Mouse (Mus musculus) kidney, embryonic 15.5 days (tissue): ENCODE measurements around the gene 5730522E02Rik. TPM values are rescaled to one million over a fixed set of nuclear protein-coding genes. Genes with fewer than 3 reads are reported as not detected.

Experiments used
- ATAC-seq: fragments of 200-750 bp; cut with Nextera tagmentation; replicated peaks from 2 replicates; pipeline ENCODE4 v1.8.0; 2017; ENCODE audit warnings: moderate TSS enrichment; ENCODE audit not compliant: low FRiP score
- H3K27ac ChIP-seq: fragments of 300-500 bp; sonication (generic); 2 replicates; pipeline ENCODE4 v1.5.1; 2015; ENCODE audit warnings: mild to moderate bottlenecking, inconsistent platforms
- H3K27me3 ChIP-seq: fragments of 300-500 bp; sonication (generic); 2 replicates; pipeline ENCODE4 v1.6.1; 2015; ENCODE audit warnings: inconsistent platforms
- H3K36me3 ChIP-seq: fragments of 300-500 bp; sonication (generic); 2 replicates; pipeline ENCODE4 v1.6.1; 2015; ENCODE audit warnings: inconsistent platforms
- H3K4me1 ChIP-seq: fragments of 300-500 bp; sonication (generic); 2 replicates; pipeline ENCODE4 v1.6.1; 2015; ENCODE audit warnings: inconsistent platforms
- H3K4me2 ChIP-seq: fragments of 300-500 bp; sonication (generic); 2 replicates; pipeline ENCODE4 v1.6.1; 2015; ENCODE audit warnings: moderate library complexity, mild to moderate bottlenecking, inconsistent platforms
- H3K4me3 ChIP-seq: fragments of 300-500 bp; sonication (generic); replicated peaks from 2 replicates; pipeline ENCODE4 v1.5.1; 2015; ENCODE audit warnings: mild to moderate bottlenecking, inconsistent platforms
- H3K9ac ChIP-seq: fragments of 300-500 bp; sonication (generic); 2 replicates; pipeline ENCODE4 v1.6.1; 2015; ENCODE audit warnings: mild to moderate bottlenecking, inconsistent platforms
- H3K9me3 ChIP-seq: fragments of 300-500 bp; sonication (generic); replicated peaks from 2 replicates; pipeline ENCODE4 v1.6.1; 2016; ENCODE audit warnings: inconsistent platforms
- WGBS: fragments of 180-500 bp; shearing (Covaris S2); methylation state at CpG from one replicate; pipeline ENCODE4 v1.1.7; 2015; ENCODE audit warnings: mixed read lengths; 5-methylcytosine and 5-hydroxymethylcytosine counted together
- polyA plus RNA-seq: library from polyadenylated mRNA; unstranded; fragments of >200 nt; fragmentation: Nextera tagmentation; extraction: Ambion mirVana; gene quantifications from 2 replicates; pipeline ENCODE4 v1.2.1, GENCODE M21; 2015

The 5730522E02Rik gene
- polyA plus RNA-seq, 1 experiment from 2014 or later, result 3.0 TPM

DNA sequence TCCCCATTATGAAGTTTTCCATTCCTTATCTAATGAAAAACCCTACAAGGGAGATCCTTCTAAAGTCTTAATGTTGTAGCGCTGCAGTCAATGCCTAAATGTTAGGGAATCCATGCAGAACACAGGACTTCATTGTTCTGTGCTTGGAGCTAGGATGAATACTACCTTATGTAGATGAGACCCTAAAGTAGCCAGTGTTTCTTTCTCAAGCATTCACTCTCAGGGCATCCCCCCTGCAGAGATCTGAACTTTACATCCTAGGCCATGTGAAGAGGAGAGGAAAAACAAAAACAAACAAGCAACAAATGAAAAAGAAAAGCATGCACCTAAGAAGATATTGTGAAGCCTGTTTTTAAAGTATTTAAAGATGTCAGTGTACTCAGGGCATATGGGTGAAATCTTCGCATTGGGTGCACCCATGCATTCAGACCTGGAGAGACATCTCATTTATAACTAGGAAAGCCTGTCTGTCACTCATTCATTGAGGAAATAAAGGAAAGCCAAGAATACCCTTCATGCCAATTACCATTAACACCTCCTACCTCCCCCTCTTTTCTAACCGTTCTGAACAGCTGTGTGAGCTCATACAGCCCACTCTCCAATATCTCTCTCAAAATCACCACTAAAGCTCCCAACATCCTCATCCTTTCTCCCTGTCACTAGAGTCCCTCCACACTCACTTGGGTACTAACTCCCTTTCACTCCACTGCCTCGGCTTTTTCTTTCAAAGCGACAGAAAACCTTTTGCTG is 442.8 kb downstream of the 5730522E02Rik start:
- no peak for ATAC-seq
- Histone ChIP-seq H3K4me1 (no peaks in the 10 kb centered on the region), H3K27ac (no peak overlapping the region), H3K4me3 (no peak overlapping the region), H3K9me3 (no peaks in the 10 kb centered on the region), H3K27me3 (no peaks in the 10 kb centered on the region), H3K4me2 (no peak overlapping the region), H3K36me3 (no peaks in the 10 kb centered on the region), H3K9ac (no peak overlapping the region)
- WGBS, result 55% methylated on average over 5 of the region's 5 CpGs

DNA sequence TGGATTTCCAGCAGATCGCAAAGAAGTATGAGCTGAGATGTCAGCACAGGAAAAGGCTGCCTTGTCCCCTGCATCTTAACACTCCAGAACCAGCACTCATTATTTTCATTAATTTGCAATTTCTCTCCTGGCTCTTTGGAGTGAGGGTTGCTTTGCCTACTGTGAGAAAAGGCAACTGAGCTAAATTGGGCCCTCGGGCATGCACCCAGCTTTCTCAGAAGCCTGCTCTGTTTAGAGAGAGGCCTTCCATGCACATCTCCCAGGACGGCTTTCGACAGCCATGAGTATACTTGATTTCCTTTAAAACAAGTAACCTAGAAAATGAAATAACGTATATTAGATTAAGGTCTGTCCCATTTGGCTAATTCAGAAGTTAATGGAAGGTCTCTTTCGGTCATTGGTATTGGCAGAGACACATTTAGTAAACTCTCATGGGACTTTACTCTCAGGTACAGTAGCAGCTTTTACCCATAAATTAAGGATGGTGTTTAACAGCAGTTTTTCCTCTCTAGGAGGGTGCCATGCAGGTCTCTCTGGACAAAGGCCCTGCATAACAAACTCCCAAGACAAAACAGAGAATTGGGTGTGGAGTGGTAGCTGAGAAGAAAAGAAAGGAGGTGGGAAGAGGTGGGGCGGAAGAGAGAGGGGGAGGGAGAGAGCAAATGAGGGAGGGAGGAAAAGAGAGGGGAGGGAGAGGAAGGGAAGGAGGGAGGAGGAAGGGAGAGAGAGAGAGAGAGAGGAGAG is 457.2 kb downstream of the 5730522E02Rik start:
- Histone ChIP-seq H3K9me3 (no peaks in the 10 kb centered on the region), H3K4me2 (no peak overlapping the region), H3K9ac (no peak overlapping the region), H3K27me3 (no peaks in the 10 kb centered on the region), H3K27ac (no peak overlapping the region), H3K36me3 (no peaks in the 10 kb centered on the region), H3K4me3 (no peak overlapping the region), H3K4me1 (no peaks in the 10 kb centered on the region)
- ATAC-seq, result no peak
- WGBS, result 79% methylated on average over 7 of the region's 7 CpGs

DNA sequence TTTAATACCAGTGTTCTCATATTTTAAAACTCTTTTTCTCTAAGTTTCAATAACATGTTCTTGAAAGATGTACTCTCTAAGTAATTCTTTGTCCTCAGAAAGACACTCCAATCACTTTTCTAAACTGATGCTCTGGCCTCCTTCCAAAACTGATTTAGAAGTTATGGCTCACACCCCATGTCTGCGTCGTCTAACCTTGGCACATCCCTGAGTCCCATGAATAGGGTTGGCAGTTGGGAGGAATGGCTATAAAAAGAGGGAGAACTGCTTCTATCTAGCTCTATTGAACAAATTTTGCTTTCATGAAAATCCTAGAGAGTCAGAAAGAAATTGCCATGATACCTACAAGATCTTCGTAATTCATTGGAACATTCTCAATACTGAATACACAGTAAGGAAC is 458.1 kb downstream of the 5730522E02Rik start:
- H3K27ac ChIP-seq, result no peak overlapping the region
- WGBS, result 92% methylated on average over 3 of the region's 3 CpGs
- no peaks in the 10 kb centered on the region for H3K27me3 ChIP-seq
- no peaks in the 10 kb centered on the region for H3K36me3 ChIP-seq
- no peak for ATAC-seq
- H3K4me3 ChIP-seq, result no peak overlapping the region
- H3K9ac ChIP-seq, result no peak overlapping the region
- no peak overlapping the region for H3K4me2 ChIP-seq
- H3K4me1 ChIP-seq, result no peaks in the 10 kb centered on the region
- no peaks in the 10 kb centered on the region for H3K9me3 ChIP-seq

DNA sequence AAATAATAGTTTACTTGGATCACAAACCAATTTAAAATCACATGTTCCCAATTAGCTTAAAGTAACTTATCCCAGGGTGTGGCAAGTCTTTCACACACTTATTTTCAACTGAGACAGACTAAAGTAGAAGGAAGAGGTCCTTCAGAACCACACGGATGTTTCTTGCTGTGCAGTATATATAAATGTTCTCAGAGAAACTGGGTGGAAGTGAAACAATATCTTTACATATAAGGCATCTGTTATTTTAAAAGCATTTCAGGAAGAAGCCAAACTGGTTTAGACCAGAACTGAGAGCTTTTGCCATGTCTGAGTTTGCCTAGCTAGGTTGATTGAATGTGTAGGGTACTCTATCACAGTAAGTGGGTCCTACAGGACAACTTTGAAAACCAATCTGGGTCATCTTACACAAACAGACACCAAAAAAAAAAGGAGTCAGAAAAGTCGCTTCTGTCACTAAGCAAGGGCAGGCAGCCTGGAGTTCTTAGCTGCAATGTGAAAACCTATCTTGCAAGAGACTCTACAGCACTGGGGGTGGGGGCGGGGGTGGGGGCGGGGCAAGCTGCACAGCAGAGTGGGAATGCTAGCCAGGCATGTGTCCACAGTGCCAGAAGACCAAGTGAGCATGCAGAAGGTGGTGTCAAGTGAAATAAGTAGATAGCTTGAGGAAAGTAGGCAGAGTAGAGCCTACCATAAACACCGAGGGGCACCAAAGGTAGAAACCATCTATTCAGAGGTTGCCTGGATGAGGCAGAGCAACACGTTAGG is 463.3 kb downstream of the 5730522E02Rik start:
- Histone ChIP-seq H3K4me1 (0 out of 2 replicates have a peak, but pooled peaks cover 2% of the 10 kb centered on the region), H3K36me3 (no peaks in the 10 kb centered on the region), H3K9ac (no peak overlapping the region), H3K9me3 (no peaks in the 10 kb centered on the region), H3K27ac (no peak overlapping the region), H3K4me2 (no peak overlapping the region), H3K4me3 (no peak overlapping the region), H3K27me3 (no peaks in the 10 kb centered on the region)
- peak; percentile 90 for ATAC-seq
- WGBS, result 40% methylated on average over 6 of the region's 6 CpGs

DNA sequence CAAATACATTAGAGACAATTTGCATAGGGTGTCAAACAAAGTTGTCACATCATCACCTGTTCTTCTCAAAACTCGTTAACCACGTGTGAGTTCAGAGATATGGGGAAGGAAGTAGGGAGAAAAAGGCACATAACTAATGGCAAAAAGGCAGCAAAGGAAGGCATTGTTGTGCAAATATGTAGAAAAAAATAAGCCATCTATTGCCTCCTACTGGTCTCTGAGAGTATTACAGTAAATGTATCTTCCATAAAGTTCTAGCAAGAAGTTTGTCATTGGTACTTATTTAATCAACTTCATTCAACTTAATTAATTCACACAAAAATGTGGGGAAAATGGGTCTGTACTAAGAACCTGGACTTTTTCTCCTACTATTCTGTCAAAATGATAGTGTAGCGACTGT is 466.9 kb downstream of the 5730522E02Rik start:
- no peak for ATAC-seq
- Histone ChIP-seq H3K36me3 (no peaks in the 10 kb centered on the region), H3K4me2 (no peak overlapping the region), H3K27ac (no peak overlapping the region), H3K4me3 (no peak overlapping the region), H3K9me3 (no peaks in the 10 kb centered on the region), H3K9ac (no peak overlapping the region), H3K27me3 (no peaks in the 10 kb centered on the region), H3K4me1 (0 out of 2 replicates have a peak, but pooled peaks cover 2% of the 10 kb centered on the region)
- 88% methylated on average over 3 of the region's 3 CpGs for whole genome bisulfite sequencing

DNA sequence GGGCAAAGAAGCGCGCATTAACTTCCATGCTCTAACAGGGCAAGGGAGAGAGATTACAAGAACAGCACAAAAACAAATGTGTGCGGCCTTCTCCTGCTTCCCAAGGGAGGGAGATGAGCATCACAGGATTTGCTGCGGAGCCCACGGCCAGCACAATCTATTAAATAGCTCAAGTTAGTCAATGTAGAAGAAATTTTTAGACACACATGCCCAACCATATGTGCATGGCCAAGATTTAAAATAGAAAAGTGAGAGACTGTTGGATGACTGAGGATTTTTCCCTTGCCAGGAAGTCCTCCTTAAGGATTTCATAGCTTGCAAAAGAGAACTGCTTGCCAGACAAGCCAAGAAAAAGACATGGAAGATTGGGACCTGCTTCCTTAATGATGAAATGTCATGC is 473.3 kb downstream of the 5730522E02Rik start:
- H3K27me3 ChIP-seq, result no peaks in the 10 kb centered on the region
- no peak overlapping the region for H3K4me3 ChIP-seq
- H3K27ac ChIP-seq, result no peak overlapping the region
- H3K9ac ChIP-seq, result no peak overlapping the region
- H3K4me2 ChIP-seq, result no peak overlapping the region
- H3K4me1 ChIP-seq, result no peaks in the 10 kb centered on the region
- no peaks in the 10 kb centered on the region for H3K36me3 ChIP-seq
- ATAC-seq, result no peak
- H3K9me3 ChIP-seq, result no peaks in the 10 kb centered on the region
- 90% methylated on average over 5 of the region's 5 CpGs for WGBS

DNA sequence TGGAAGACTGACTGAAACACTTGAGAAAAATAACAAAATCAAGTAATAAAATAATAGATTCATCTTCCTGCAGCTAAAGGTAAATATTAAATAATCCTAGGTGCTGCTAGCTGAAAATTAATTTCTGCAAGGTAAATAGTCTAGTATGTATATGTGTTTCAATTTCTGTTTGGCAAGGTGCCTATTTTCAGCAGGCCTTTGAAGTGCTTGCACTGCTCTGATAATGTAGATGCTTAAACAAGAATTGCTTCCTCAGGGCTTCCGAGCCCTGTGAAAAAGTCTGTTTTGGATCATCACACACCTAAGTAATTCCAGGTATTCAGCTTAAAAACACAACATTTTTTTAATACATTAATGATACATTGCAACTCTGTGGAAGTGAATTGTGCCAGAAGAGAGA is 481.1 kb downstream of the 5730522E02Rik start:
- no peak for ATAC-seq
- WGBS, result 60% methylated on average over 1 of the region's 1 CpGs
- Histone ChIP-seq H3K9me3 (no peaks in the 10 kb centered on the region), H3K27me3 (no peaks in the 10 kb centered on the region), H3K4me3 (no peak overlapping the region), H3K36me3 (no peaks in the 10 kb centered on the region), H3K4me2 (no peak overlapping the region), H3K27ac (no peak overlapping the region), H3K4me1 (no peaks in the 10 kb centered on the region), H3K9ac (no peak overlapping the region)

DNA sequence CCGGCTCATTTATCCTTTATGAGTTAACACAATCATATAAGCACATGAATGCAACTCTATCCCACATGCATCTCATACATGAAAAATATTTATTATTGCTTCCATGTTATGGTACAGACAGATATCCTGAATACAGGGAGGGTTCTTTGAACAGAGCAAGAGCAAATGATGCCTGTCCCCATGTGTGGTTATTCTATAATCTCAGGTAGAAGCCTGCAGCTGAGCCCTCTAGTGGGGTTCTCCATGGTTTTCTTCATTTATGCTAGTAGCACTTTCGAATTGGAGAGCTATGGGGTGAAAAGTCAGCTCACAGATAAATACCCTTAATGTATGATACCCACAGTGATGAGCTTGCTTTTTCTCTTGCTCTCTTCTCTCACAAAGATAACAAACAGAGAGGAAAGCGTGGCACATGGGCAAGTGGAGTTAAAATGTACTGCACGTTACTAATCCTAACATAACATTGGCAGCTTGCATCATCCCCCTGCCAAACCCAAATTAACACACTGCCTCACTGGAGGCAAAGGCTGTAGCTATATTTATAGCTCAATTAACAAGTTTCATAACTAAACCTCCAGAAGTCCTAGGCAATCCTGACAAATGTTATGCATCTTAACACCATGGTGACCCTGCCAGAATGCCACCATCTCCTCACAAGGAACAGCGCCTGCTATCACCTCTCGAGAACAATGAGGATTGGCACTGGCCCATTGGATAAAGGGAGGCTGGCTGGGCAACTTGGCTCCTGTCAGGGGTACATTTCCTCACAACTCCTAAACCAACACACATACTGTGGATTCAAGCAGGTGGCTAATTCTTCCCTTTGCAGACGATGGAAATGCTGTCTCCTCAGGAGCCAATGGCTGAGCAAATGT is 494.9 kb downstream of the 5730522E02Rik start:
- Histone ChIP-seq H3K9ac (no peak overlapping the region), H3K4me2 (no peak overlapping the region), H3K27ac (no peak overlapping the region), H3K9me3 (no peaks in the 10 kb centered on the region), H3K27me3 (no peaks in the 10 kb centered on the region), H3K36me3 (no peaks in the 10 kb centered on the region), H3K4me1 (no peaks in the 10 kb centered on the region), H3K4me3 (no peak overlapping the region)
- WGBS, result 83% methylated on average over 7 of the region's 7 CpGs
- ATAC-seq, result no peak

DNA sequence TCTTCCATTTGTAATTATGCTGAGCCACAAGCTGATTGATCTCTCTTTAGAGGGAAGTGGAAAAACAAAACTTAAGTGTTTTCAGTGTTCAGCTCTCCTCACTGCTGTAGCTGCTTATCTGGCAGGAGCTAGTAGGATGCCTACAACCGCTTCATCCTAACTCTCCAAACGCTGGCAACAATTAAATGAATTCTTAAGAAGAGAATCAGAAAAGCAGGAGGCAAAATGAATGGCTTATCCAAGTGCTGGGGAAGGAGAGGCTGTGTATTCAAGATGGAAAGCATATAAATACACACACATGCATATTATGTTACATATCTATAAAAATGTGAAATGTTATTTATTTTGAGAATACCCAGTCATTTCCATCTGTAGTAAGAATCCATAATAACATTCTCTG is 500.0 kb downstream of the 5730522E02Rik start:
- Histone ChIP-seq H3K27ac (no peak overlapping the region), H3K9ac (no peak overlapping the region), H3K36me3 (no peaks in the 10 kb centered on the region), H3K27me3 (no peaks in the 10 kb centered on the region), H3K4me1 (no peaks in the 10 kb centered on the region), H3K9me3 (no peaks in the 10 kb centered on the region), H3K4me2 (no peak overlapping the region), H3K4me3 (no peak overlapping the region)
- no peak for ATAC-seq
- WGBS, result 78% methylated on average over 2 of the region's 2 CpGs

DNA sequence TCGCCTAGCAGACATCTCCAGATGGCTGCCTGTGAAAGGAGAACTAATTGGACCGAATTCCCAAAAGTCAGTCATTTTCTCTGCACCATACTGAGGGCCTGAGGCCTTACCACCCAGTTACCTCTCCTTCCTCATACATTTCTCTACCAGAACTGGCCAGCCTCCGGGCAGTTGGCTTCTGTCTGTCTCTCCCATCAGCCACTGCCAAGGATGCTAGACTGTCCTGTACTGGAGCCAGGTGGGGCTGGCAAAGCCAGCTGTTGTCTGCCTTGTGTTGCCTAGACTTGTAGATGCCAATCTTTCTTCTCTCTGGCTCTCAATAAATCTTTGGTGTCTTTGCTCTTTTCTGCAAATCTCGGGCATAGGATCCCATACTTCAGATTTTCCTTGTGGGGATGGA is 500.7 kb downstream of the 5730522E02Rik start:
- Histone ChIP-seq H3K36me3 (no peaks in the 10 kb centered on the region), H3K4me1 (no peaks in the 10 kb centered on the region), H3K4me2 (no peak overlapping the region), H3K27me3 (no peaks in the 10 kb centered on the region), H3K27ac (no peak overlapping the region), H3K9ac (no peak overlapping the region), H3K9me3 (no peaks in the 10 kb centered on the region), H3K4me3 (no peak overlapping the region)
- ATAC-seq, result no peak
- 78% methylated on average over 4 of the region's 4 CpGs for WGBS

DNA sequence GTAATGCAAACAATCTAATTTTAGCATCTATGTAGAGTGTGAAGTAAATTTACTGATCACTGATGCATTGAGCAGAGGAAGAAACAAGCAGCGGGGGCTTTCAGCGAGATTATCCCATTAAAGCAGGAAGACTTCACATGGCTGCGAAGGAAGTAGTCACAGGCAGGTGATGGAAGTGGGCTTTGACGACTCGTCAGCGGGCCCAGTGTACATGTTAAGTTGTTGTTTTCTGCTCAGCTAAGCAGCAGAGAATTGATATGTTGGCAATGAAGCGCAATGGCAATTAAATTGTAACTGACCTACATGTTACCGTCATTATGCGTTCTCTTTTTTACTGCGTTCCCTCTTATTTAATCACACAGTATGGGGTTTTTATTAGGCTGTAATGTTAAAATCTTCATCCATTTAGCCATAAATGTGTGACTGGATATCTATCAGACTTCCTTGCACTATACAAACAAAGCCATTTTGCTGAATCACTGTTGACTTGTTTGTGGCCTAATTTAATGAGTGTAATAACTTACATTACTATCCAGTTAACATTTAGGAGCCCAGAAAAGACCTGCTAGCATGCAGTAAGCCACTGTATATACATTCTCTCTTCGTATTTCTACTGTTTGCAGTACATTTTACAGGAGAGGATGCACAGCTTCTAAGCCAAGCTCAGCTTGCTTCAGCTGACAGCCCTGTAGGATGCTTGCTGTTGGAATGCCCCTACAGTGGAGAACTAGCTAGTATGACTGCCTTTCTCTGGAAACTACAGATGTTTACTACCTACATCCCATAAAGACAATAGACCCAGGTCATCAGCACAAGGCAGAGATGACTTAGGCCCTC is 506.0 kb downstream of the 5730522E02Rik start:
- H3K4me2 ChIP-seq, result no peak overlapping the region
- 69% methylated on average over 11 of the region's 11 CpGs for WGBS
- no peak for ATAC-seq

More for the DNA sequence above, 506.0 kb downstream of the 5730522E02Rik start:
- no peak overlapping the region for H3K9ac ChIP-seq
- H3K36me3 ChIP-seq, result no peaks in the 10 kb centered on the region
- H3K27ac ChIP-seq, result no peak overlapping the region
- no peaks in the 10 kb centered on the region for H3K27me3 ChIP-seq
- H3K9me3 ChIP-seq, result no peaks in the 10 kb centered on the region
- H3K4me3 ChIP-seq, result no peak overlapping the region
- no peaks in the 10 kb centered on the region for H3K4me1 ChIP-seq
